Mouse (Mus musculus) splenic B cell, adult 2 months (primary cell): ENCODE results near the gene Calhm1.

ENCODE experiments used
- DNase-seq: peaks from one replicate; pipeline ENCODE4 v3.0.0-alpha.2; 2011; ENCODE audit warnings: low read depth, low spot score
- H3K27me3 ChIP-seq: 2 replicates; pipeline ENCODE4 v1.6.1; 2012; ENCODE audit warnings: mild to moderate bottlenecking, low read length, moderate library complexity, mixed read lengths; ENCODE audit not compliant: control insufficient read depth, poor library complexity, insufficient read depth, severe bottlenecking
- H3K36me3 ChIP-seq: 2 replicates; pipeline ENCODE4 v1.6.1; 2012; ENCODE audit warnings: mild to moderate bottlenecking, low read length, moderate library complexity, mixed read lengths; ENCODE audit not compliant: control insufficient read depth, poor library complexity, insufficient read depth, severe bottlenecking

Calhm1 gene

GRCm38 (mm10) chr19:47137051-47137581 is 6.9 kb downstream of the Calhm1 start:
- Histone ChIP-seq H3K27me3 (no peaks in the 10 kb centered on the region), H3K36me3 (peaks cover 6% of the 10 kb centered on the region)
- peak; percentile 61 for DNase-seq

- Histone ChIP-seq H3K36me3 (peaks cover 9% of the 10 kb centered on the region), H3K27me3 (no peaks in the 10 kb centered on the region)
- DNase-seq = no peak
Observed at GRCm38 (mm10) chr19:47136170-47136569, 7.9 kb downstream of the Calhm1 start.

- no peak for DNase-seq
- H3K27me3 ChIP-seq = no peaks in the 10 kb centered on the region
Observed at GRCm38 (mm10) chr19:47135568-47135967, 8.5 kb downstream of the Calhm1 start.

DNA sequence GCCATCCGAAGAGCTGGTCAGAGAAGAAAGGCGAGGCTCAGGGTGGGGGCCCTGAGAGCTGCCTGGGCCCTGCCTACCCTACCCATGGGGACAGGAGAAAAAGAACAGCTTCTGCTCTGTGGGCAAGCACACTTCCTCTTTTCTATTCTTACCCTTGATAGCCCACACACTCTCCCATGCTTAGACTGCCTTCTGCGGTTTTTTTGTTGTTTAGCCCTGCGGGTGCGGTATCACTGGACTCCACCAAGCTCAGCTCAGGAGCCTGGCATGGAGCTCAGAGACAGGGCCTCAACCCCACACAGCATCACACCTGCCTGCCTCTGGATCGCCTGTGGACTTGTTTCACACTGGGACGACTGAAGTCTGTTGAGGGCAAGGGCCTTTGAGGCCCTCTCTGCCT is 10.9 kb downstream of the Calhm1 start:
- DNase-seq = peak; percentile 85
- Histone ChIP-seq H3K36me3 (peaks cover 16% of the 10 kb centered on the region), H3K27me3 (no peaks in the 10 kb centered on the region)

More at GRCm38 (mm10) chr19:47135568-47135967, 8.5 kb downstream of the Calhm1 start:
- peaks cover 9% of the 10 kb centered on the region for H3K36me3 ChIP-seq

- Histone ChIP-seq H3K36me3 (peaks cover 19% of the 10 kb centered on the region), H3K27me3 (no peaks in the 10 kb centered on the region)
- no peak for DNase-seq
Observed at GRCm38 (mm10) chr19:47130551-47131125, 13.4 kb downstream of the Calhm1 start.

DNA sequence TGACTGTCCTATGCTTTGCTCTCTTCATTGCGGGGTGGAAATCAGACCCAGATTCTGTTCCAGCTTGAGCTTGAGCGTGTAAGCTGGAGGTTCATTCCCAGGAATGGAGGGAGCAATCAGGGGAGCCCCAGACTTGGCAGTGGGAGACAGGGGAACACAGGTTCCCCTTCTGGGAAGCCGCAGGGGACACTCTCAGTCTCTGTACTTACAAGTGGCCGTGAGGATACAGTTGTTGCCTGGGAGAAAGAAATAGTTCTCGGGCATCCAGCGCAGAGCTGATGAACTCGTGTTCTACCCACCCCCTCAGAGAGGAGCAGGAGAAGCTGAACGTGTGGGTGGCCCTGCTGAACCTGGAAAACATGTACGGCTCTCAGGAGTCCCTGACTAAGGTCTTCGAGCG is 15.2 kb downstream of the Calhm1 start:
- Histone ChIP-seq H3K36me3 (peaks cover 14% of the 10 kb centered on the region), H3K27me3 (no peaks in the 10 kb centered on the region)
- no peak for DNase-seq

DNA sequence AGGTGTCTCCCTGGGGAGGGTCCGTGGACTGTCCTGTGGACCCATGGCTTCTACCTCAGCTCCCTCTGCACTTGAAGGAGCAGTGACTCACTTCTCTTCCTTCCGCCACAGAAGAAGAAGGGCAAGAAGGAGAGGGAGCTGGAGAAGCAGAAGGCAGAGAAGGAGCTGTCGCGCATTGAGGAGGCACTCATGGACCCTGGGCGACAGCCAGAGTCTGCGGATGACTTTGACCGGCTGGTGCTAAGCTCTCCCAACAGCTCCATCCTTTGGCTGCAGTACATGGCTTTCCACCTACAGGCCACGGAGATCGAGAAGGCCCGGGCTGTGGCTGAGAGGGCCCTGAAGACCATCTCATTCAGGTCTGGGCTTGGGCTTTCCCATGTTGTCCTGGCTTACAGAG is 15.9 kb downstream of the Calhm1 start:
- peaks cover 14% of the 10 kb centered on the region for H3K36me3 ChIP-seq
- no peak for DNase-seq
- H3K27me3 ChIP-seq = no peaks in the 10 kb centered on the region

GRCm38 (mm10) chr19:47122802-47123201 is 21.3 kb downstream of the Calhm1 start:
- Histone ChIP-seq H3K36me3 (peaks cover 4% of the 10 kb centered on the region), H3K27me3 (no peaks in the 10 kb centered on the region)
- DNase-seq = peak; percentile 82

DNA sequence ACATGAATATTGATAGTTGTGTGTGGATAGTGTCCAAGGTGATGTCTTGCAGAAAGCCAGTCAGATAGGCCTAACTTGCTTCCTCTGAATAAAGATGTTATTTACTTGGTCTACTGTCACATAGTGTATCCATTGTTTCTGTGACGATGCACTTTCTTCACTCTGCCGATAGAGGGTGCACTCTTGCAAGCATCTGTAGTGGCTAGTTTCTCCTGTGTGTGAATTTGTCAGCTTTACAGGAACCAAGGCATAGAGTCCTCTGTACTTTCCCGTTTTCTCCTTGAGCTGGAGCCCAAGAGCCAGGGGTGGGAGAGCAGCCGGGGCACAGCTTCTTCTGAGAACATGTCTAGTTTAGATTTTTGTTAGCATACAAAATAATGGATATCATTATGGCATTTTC is 23.0 kb downstream of the Calhm1 start:
- H3K27me3 ChIP-seq = no peaks in the 10 kb centered on the region
- H3K36me3 ChIP-seq = peaks cover 4% of the 10 kb centered on the region
- DNase-seq = peak; percentile 71

GRCm38 (mm10) chr19:47118634-47119033 is 25.4 kb downstream of the Calhm1 start:
- H3K27me3 ChIP-seq = no peaks in the 10 kb centered on the region
- peaks cover 1% of the 10 kb centered on the region; the same call in 1 of the 2 replicates for H3K36me3 ChIP-seq
- DNase-seq = no peak

- H3K27me3 ChIP-seq = no peaks in the 10 kb centered on the region
- DNase-seq = no peak
- H3K36me3 ChIP-seq = peaks cover 18% of the 10 kb centered on the region
Observed at GRCm38 (mm10) chr19:47104641-47105271, 39.3 kb downstream of the Calhm1 start.

DNA sequence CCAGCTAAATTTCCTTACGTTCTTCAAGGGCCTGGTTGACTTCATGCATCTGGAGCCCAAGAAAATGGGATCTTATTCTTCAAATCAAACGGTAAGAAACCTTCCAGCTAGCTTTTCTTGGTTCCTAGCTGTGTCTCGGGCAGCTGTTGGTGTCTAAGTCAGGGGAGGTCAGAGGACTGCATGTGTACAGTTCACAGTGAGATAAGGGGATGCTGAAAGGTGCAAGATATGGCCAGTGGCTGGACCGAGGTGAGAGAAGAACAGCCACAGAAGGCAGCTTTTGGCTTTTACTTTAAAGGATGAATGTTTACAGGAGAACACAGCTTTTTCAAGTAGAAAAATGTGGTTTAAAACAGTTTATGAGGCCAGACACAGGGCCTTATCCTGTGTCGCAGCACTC is 43.0 kb downstream of the Calhm1 start:
- peaks cover 14% of the 10 kb centered on the region for H3K36me3 ChIP-seq
- DNase-seq = no peak
- H3K27me3 ChIP-seq = no peaks in the 10 kb centered on the region
